Mouse (Mus musculus) left cerebral cortex, adult 6 months (tissue): ENCODE results near the gene Ncs1. TPM values are rescaled to one million over a fixed set of nuclear protein-coding genes. Genes with fewer than 3 reads are reported as not detected.

ENCODE experiments used
- long read RNA-seq, 2 experiments: library from polyadenylated mRNA; unstranded; transcript quantifications; one replicate each; pipeline ENCODE4 v2.0.0; 2019 to 2020
- polyA plus RNA-seq: library from polyadenylated mRNA; unstranded; fragments of <200 nt; fragmentation: Nextera tagmentation; gene quantifications from 2 replicates; pipeline ENCODE4 v1.2.3, GENCODE M21; 2021

Ncs1 gene
- polyA plus RNA-seq, result 280 and 436 TPM in 2 replicates
- long read RNA-seq, experiment 1, full-length matches to known transcripts, result 14 of 201 reads
- long read RNA-seq, experiment 1, partial matches to known transcripts, result 184 of 201 reads
- long read RNA-seq, experiment 1, other reads (novel, unspliced or antisense), result 3 of 201 reads
- long read RNA-seq, experiment 2, full-length matches to known transcripts, result 2 of 687 reads
- long read RNA-seq, experiment 2, partial matches to known transcripts, result 0 of 687 reads
- long read RNA-seq, experiment 2, other reads (novel, unspliced or antisense), result 685 of 687 reads

GRCm38 (mm10) chr2:31245491-31246141 is at the start of gene Ncs1:
Gene Ncs1, plus strand, starts transcription at chr2:31245823.

GRCm38 (mm10) chr2:31314007-31314465 is 68.4 kb downstream of the Ncs1 start, which contains the start of gene Hmcn2:
Gene Hmcn2, plus strand, starts transcription at chr2:31314415.

Other genes with a start within 250 kb of the Ncs1 start
- gene Fnbp1, start 103.8 kb upstream of the Ncs1 start, polyA plus RNA-seq, result 16.3 and 25.4 TPM in 2 replicates
- 3.9 and 9.9 TPM in 2 replicates for gene Gpr107, start 93.5 kb upstream of the Ncs1 start, polyA plus RNA-seq
- gene Hmcn2, start 68.6 kb downstream of the Ncs1 start, polyA plus RNA-seq, result 0.20 and 0.23 TPM in 2 replicates
- gene Ass1, start 224.4 kb downstream of the Ncs1 start, polyA plus RNA-seq, result 65.8 and 75.5 TPM in 2 replicates